Mouse (Mus musculus): ENCODE measurements around the gene H2-M5. TPM values are rescaled to one million over a fixed set of nuclear protein-coding genes. Genes with fewer than 3 reads are reported as not detected.
"Not testable (repeated sequence)": the region's sequence is repeated elsewhere in the genome, so short reads cannot be mapped to it uniquely, and the experiment has no call there.

Gene H2-M5
- polyA plus RNA-seq, 1 experiment from 2014 or later, result 1.2 TPM

- no peaks in the 10 kb centered on the region for H3K9me3 ChIP-seq (replicated peaks)
- H3K36me3 ChIP-seq, result peaks cover 75% of the 10 kb centered on the region
- H3K27me3 ChIP-seq (ENCODE audit: low read depth, poor library complexity, severe bottlenecking), result no peaks in the 10 kb centered on the region
- no peak overlapping the region for H3K4me3 ChIP-seq
- WGBS, result 91% methylated on average over 6 of the region's 6 CpGs
- DNase-seq (ENCODE audit: low spot score), result no peak
- H3K4me1 ChIP-seq, result peaks cover 3% of the 10 kb centered on the region
- no peak overlapping the region for H3K27ac ChIP-seq
Measured at GRCm38 (mm10) chr17:37008161-37008560, 18.8 kb upstream of the H2-M5 start.

GRCm38 (mm10) chr17:37003366-37003765 lies 14.0 kb upstream of the H2-M5 start:
- peak; percentile 35 for DNase-seq (ENCODE audit: low spot score)
- 59% methylated on average over 4 of the region's 4 CpGs for WGBS
- Histone ChIP-seq H3K4me1 (peaks cover 15% of the 10 kb centered on the region), H3K27me3 (ENCODE audit: low read depth, poor library complexity, severe bottlenecking) (no peaks in the 10 kb centered on the region), H3K9me3 (replicated peaks) (no peaks in the 10 kb centered on the region), H3K36me3 (peaks cover 42% of the 10 kb centered on the region), H3K27ac (peak overlapping the region; percentile 98), H3K4me3 (peak overlapping the region; percentile 71)

- under 1% methylated on average over 49 of the region's 49 CpGs for WGBS
- peak overlapping the region; percentile 98 for H3K27ac ChIP-seq
- H3K4me3 ChIP-seq, result peak overlapping the region; percentile 71
- H3K4me1 ChIP-seq, result peaks cover 15% of the 10 kb centered on the region
- H3K9me3 ChIP-seq (replicated peaks), result no peaks in the 10 kb centered on the region
- H3K36me3 ChIP-seq, result peaks cover 34% of the 10 kb centered on the region
- H3K27me3 ChIP-seq (ENCODE audit: low read depth, poor library complexity, severe bottlenecking), result no peaks in the 10 kb centered on the region
- DNase-seq (ENCODE audit: low spot score), result peak; percentile 82
Measured at GRCm38 (mm10) chr17:37002364-37003330, 13.3 kb upstream of the H2-M5 start.

GRCm38 (mm10) chr17:37000863-37001262 lies 11.5 kb upstream of the H2-M5 start, which contains the start of gene Zfp57:
Gene Zfp57 (plus strand): TSS chr17:37001163.
- WGBS, result 90% methylated on average over 7 of the region's 7 CpGs

GRCm38 (mm10) chr17:36998477-36998876 lies 9.1 kb upstream of the H2-M5 start:
- Histone ChIP-seq H3K27me3 (ENCODE audit: low read depth, poor library complexity, severe bottlenecking) (no peaks in the 10 kb centered on the region), H3K4me3 (no peak overlapping the region), H3K4me1 (peaks cover 15% of the 10 kb centered on the region), H3K36me3 (no peaks in the 10 kb centered on the region), H3K27ac (no peak overlapping the region), H3K9me3 (replicated peaks) (no peaks in the 10 kb centered on the region)
- no peak for DNase-seq (ENCODE audit: low spot score)
- WGBS, result 72% methylated on average over 2 of the region's 2 CpGs

More at GRCm38 (mm10) chr17:37000863-37001262, 11.5 kb upstream of the H2-M5 start, which contains the start of gene Zfp57:
- Histone ChIP-seq H3K4me1 (peaks cover 15% of the 10 kb centered on the region), H3K27ac (peak within 1 kb of the TSS; percentile 98), H3K36me3 (peaks cover 17% of the 10 kb centered on the region), H3K9me3 (replicated peaks) (no peaks in the 10 kb centered on the region), H3K4me3 (peak within 1 kb of the TSS; percentile 71), H3K27me3 (ENCODE audit: low read depth, poor library complexity, severe bottlenecking) (no peaks in the 10 kb centered on the region)
- no peak for DNase-seq (ENCODE audit: low spot score)

GRCm38 (mm10) chr17:36997033-36997735 lies 7.8 kb upstream of the H2-M5 start:
- DNase-seq (ENCODE audit: low spot score), result peak; percentile 87
- no peaks in the 10 kb centered on the region for H3K9me3 ChIP-seq (replicated peaks)
- 28% methylated on average over 7 of the region's 7 CpGs for WGBS
- H3K27ac ChIP-seq, result no peak overlapping the region
- no peaks in the 10 kb centered on the region for H3K27me3 ChIP-seq (ENCODE audit: low read depth, poor library complexity, severe bottlenecking)
- H3K4me1 ChIP-seq, result peaks cover 5% of the 10 kb centered on the region; the same call in 1 of the 2 replicates
- no peaks in the 10 kb centered on the region for H3K36me3 ChIP-seq
- H3K4me3 ChIP-seq, result no peak overlapping the region

GRCm38 (mm10) chr17:36995448-36995847 lies 6.1 kb upstream of the H2-M5 start:
- Histone ChIP-seq H3K4me1 (no peaks in the 10 kb centered on the region; the same call in 1 of the 2 replicates), H3K36me3 (no peaks in the 10 kb centered on the region), H3K9me3 (replicated peaks) (no peaks in the 10 kb centered on the region), H3K27me3 (ENCODE audit: low read depth, poor library complexity, severe bottlenecking) (no peaks in the 10 kb centered on the region), H3K27ac (no peak overlapping the region), H3K4me3 (no peak overlapping the region)
- DNase-seq (ENCODE audit: low spot score), result no peak
- 75% methylated on average over 3 of the region's 3 CpGs for WGBS

GRCm38 (mm10) chr17:36994528-36994927 lies 5.2 kb upstream of the H2-M5 start:
- H3K27me3 ChIP-seq (ENCODE audit: low read depth, poor library complexity, severe bottlenecking), result peaks cover 7% of the 10 kb centered on the region
- H3K9me3 ChIP-seq (replicated peaks), result no peaks in the 10 kb centered on the region
- H3K4me1 ChIP-seq, result no peaks in the 10 kb centered on the region; the same call in 1 of the 2 replicates
- no peaks in the 10 kb centered on the region for H3K36me3 ChIP-seq
- WGBS, result 88% methylated on average over 2 of the region's 2 CpGs
- H3K27ac ChIP-seq, result no peak overlapping the region
- DNase-seq (ENCODE audit: low spot score), result no peak
- no peak overlapping the region for H3K4me3 ChIP-seq

- H3K27ac ChIP-seq, result no peak overlapping the region
- H3K4me1 ChIP-seq, result no peaks in the 10 kb centered on the region; the same call in 1 of the 2 replicates
- H3K27me3 ChIP-seq (ENCODE audit: low read depth, poor library complexity, severe bottlenecking), result peaks cover 14% of the 10 kb centered on the region
- DNase-seq (ENCODE audit: low spot score), result no peak
- H3K4me3 ChIP-seq, result no peak overlapping the region
- WGBS, result 88% methylated on average over 4 of the region's 4 CpGs
- no peaks in the 10 kb centered on the region for H3K9me3 ChIP-seq (replicated peaks)
- H3K36me3 ChIP-seq, result no peaks in the 10 kb centered on the region
Measured at GRCm38 (mm10) chr17:36993770-36994325, 4.5 kb upstream of the H2-M5 start.

GRCm38 (mm10) chr17:36992336-36993104 lies 3.2 kb upstream of the H2-M5 start:
- no peak for DNase-seq (ENCODE audit: low spot score)

GRCm38 (mm10) chr17:36990630-36991029 lies 1.3 kb upstream of the H2-M5 start:
- WGBS, result 95% methylated on average over 6 of the region's 6 CpGs
- not testable (repeated sequence) for H3K4me1 ChIP-seq; H3K4me3 ChIP-seq; H3K9me3 ChIP-seq (replicated peaks); DNase-seq (ENCODE audit: low spot score); H3K27ac ChIP-seq; H3K36me3 ChIP-seq
- peaks cover 39% of the 10 kb centered on the region for H3K27me3 ChIP-seq (ENCODE audit: low read depth, poor library complexity, severe bottlenecking)

More at GRCm38 (mm10) chr17:36992336-36993104, 3.2 kb upstream of the H2-M5 start:
- H3K4me3 ChIP-seq, result no peak overlapping the region
- H3K4me1 ChIP-seq, result peaks cover 4% of the 10 kb centered on the region; the same call in 1 of the 2 replicates
- 67% methylated on average over 3 of the region's 3 CpGs for WGBS
- H3K36me3 ChIP-seq, result no peaks in the 10 kb centered on the region
- no peak overlapping the region for H3K27ac ChIP-seq
- no peaks in the 10 kb centered on the region for H3K9me3 ChIP-seq (replicated peaks)
- H3K27me3 ChIP-seq (ENCODE audit: low read depth, poor library complexity, severe bottlenecking), result peaks cover 27% of the 10 kb centered on the region

- WGBS, result 7% methylated on average over 24 of the region's 24 CpGs
- DNase-seq (ENCODE audit: low spot score), result no peak
- H3K27ac ChIP-seq, result no peak overlapping the region
- peak overlapping the region; percentile 20 for H3K4me3 ChIP-seq
- H3K36me3 ChIP-seq, result no peaks in the 10 kb centered on the region
- no peaks in the 10 kb centered on the region for H3K9me3 ChIP-seq (replicated peaks)
- H3K4me1 ChIP-seq, result peaks cover 4% of the 10 kb centered on the region; the same call in 1 of the 2 replicates
- H3K27me3 ChIP-seq (ENCODE audit: low read depth, poor library complexity, severe bottlenecking), result peaks cover 39% of the 10 kb centered on the region
Measured at GRCm38 (mm10) chr17:36988475-36988874, 862 bp downstream of the H2-M5 start.

All from limb, embryonic 10.5 days (tissue).